Mouse (Mus musculus): ENCODE measurements around the gene Zfp750. TPM values are rescaled to one million over a fixed set of nuclear protein-coding genes. Genes with fewer than 3 reads are reported as not detected.

The Zfp750 gene
- total RNA-seq, 2 experiments from 2014 or later = 0.91 to 2.7 TPM

GRCm38 (mm10) chr11:121536528-121536927 is 17.4 kb upstream of the Zfp750 start:
- DNase-seq = no peak

- no peak for DNase-seq
These were observed 10.6 kb upstream of the Zfp750 start for GRCm38 (mm10) chr11:121529747-121530146.

- DNase-seq = no peak
These were observed 5.1 kb upstream of the Zfp750 start for GRCm38 (mm10) chr11:121524191-121524590.

- DNase-seq = no peak
These were observed 3.1 kb upstream of the Zfp750 start for GRCm38 (mm10) chr11:121522156-121522762.

GRCm38 (mm10) chr11:121520761-121521160 is 1.6 kb upstream of the Zfp750 start:
- DNase-seq = no peak

GRCm38 (mm10) chr11:121519703-121520102 is 570 bp upstream of the Zfp750 start:
- no peak for DNase-seq

- DNase-seq = peak; percentile 61
These were observed 1.3 kb downstream of the Zfp750 start for GRCm38 (mm10) chr11:121517687-121518465.

- DNase-seq = no peak
These were observed 2.2 kb downstream of the Zfp750 start for GRCm38 (mm10) chr11:121516906-121517305.

- no peak for DNase-seq
These were observed 3.1 kb downstream of the Zfp750 start for GRCm38 (mm10) chr11:121515996-121516395.

GRCm38 (mm10) chr11:121512896-121513572 is 6.1 kb downstream of the Zfp750 start:
- no peak for DNase-seq

- no peak for DNase-seq
These were observed 8.5 kb downstream of the Zfp750 start for GRCm38 (mm10) chr11:121510512-121511246.

GRCm38 (mm10) chr11:121508478-121508877 is 10.7 kb downstream of the Zfp750 start:
- no peak for DNase-seq

GRCm38 (mm10) chr11:121502000-121502860 is 16.9 kb downstream of the Zfp750 start:
- DNase-seq = no peak

GRCm38 (mm10) chr11:121501525-121501924 is 17.6 kb downstream of the Zfp750 start:
- DNase-seq = no peak

- no peak for DNase-seq
These were observed 18.5 kb downstream of the Zfp750 start for GRCm38 (mm10) chr11:121500595-121500994.

GRCm38 (mm10) chr11:121490651-121491050 is 28.5 kb downstream of the Zfp750 start:
- DNase-seq = no peak

GRCm38 (mm10) chr11:121485882-121486281 is 33.3 kb downstream of the Zfp750 start:
- DNase-seq = no peak

GRCm38 (mm10) chr11:121481129-121481528 is 38.0 kb downstream of the Zfp750 start:
- DNase-seq = no peak

- DNase-seq = no peak
These were observed 39.5 kb downstream of the Zfp750 start for GRCm38 (mm10) chr11:121479476-121480203.

GRCm38 (mm10) chr11:121475699-121476415 is 43.3 kb downstream of the Zfp750 start:
- peak; percentile 86 for DNase-seq

All from adrenal gland, postnatal 10 days (tissue).